Comparison of ENCODE assay signal across 13 mouse cellular contexts in genomic region chr11:104609033-104609684, GRCm38 (mm10). TPM values are rescaled to one million over a fixed set of nuclear protein-coding genes. Genes with fewer than 3 reads are reported as not detected.
A peak's percentile ranks its signal among the peaks of the same experiment; 100 is the strongest.
DNase-seq lines count a peak whose midpoint lies in the region; ATAC-seq and TF ChIP-seq lines count a peak whose summit lies in the region.
"Had no signal": no experiment of that assay in that cellular context is flagged by ENCODE, and none has a peak within 500 bp of the region (broad histone marks: within the 10 kb centered on the region; RNA-seq: fewer than 3 reads in every experiment).

No protein-coding gene starts in this region.

- H3K36me3 ChIP-seq in hindbrain, embryonic 15.5 days: no peaks in the 10 kb centered on the region
- no peaks in the 10 kb centered on the region for H3K36me3 ChIP-seq in hindbrain, embryonic 12.5 days
- H3K36me3 ChIP-seq in MEL (ENCODE audit: control insufficient read depth in 1 of 2, insufficient read depth in 2 of 2, low read length in 2 of 2): peaks cover 0 to 40% of the 10 kb centered on the region in 2 experiments; a peak in 2 of 4 replicates
- H3K36me3 ChIP-seq in intestine, postnatal 0 days (ENCODE audit: control insufficient read depth, insufficient read depth): no peaks in the 10 kb centered on the region
- H3K36me3 ChIP-seq in neural tube, embryonic 15.5 days: no peaks in the 10 kb centered on the region
- H3K36me3 ChIP-seq: midbrain, embryonic 12.5 days had no signal

- no peak overlapping the region for H3K9ac ChIP-seq in hindbrain, embryonic 15.5 days
- no peak overlapping the region for H3K9ac ChIP-seq in hindbrain, embryonic 12.5 days
- no peak overlapping the region; the same call in 1 of the 2 replicates for H3K9ac ChIP-seq in MEL (ENCODE audit: control insufficient read depth, low read depth, low read length, poor library complexity, severe bottlenecking)
- no peak overlapping the region for H3K9ac ChIP-seq in intestine, postnatal 0 days (ENCODE audit: low read depth, low read length)
- no peak overlapping the region for H3K9ac ChIP-seq in neural tube, embryonic 15.5 days (replicated peaks)

- TF ChIP-seq POLR2A in MEL (IDR thresholded peaks at IDR 0.05; ENCODE audit: control insufficient read depth in 1 of 2, insufficient read depth in 1 of 2, low read depth in 1 of 2, low read length in 2 of 2, poor library complexity in 1 of 2): no peak

- ATAC-seq in hindbrain, embryonic 15.5 days (ENCODE audit: low FRiP score, low read depth): no peak
- no peak for ATAC-seq in hindbrain, embryonic 12.5 days (ENCODE audit: low FRiP score)
- ATAC-seq in intestine, postnatal 0 days: no peak
- ATAC-seq in neural tube, embryonic 15.5 days (ENCODE audit: low FRiP score): no peak
- ATAC-seq in erythroblast, adult 5-6 weeks (replicated peaks; ENCODE audit: low FRiP score, poor library complexity, severe bottlenecking): no peak

- peak; percentile 91 to 93 for TF ChIP-seq EP300 in MEL (IDR thresholded peaks at IDR 0.05; ENCODE audit: low read depth in 1 of 2, low read length in 2 of 2)

- TF ChIP-seq CTCF in MEL (IDR thresholded peaks at IDR 0.05 in 2 of 3, conservative IDR thresholded peaks at IDR 0.05 in 1 of 3; ENCODE audit: control insufficient read depth in 1 of 3, insufficient read depth in 1 of 3, low read depth in 2 of 3, low read length in 3 of 3, poor library complexity in 1 of 3, severe bottlenecking in 1 of 3): no peak
- no peak for TF ChIP-seq CTCF in intestine, postnatal 0 days (IDR thresholded peaks at IDR 0.05; ENCODE audit: low read depth)

- H3K4me1 ChIP-seq in hindbrain, embryonic 15.5 days (replicated peaks): peaks cover 12% of the 10 kb centered on the region; the same call in 1 of the 2 replicates
- peaks cover 4% of the 10 kb centered on the region; the same call in 1 of the 2 replicates for H3K4me1 ChIP-seq in hindbrain, embryonic 12.5 days
- peaks cover 18 to 45% of the 10 kb centered on the region in 2 experiments for H3K4me1 ChIP-seq in MEL (ENCODE audit: control insufficient read depth in 1 of 2, insufficient read depth in 2 of 2, low read length in 2 of 2)
- 0 out of 2 replicates have a peak, but pooled peaks cover 3% of the 10 kb centered on the region for H3K4me1 ChIP-seq in intestine, postnatal 0 days (replicated peaks; ENCODE audit: control insufficient read depth, insufficient read depth, low read length)
- H3K4me1 ChIP-seq in neural tube, embryonic 15.5 days: peaks cover 13% of the 10 kb centered on the region

- peak overlapping the region; percentile 91; the same call in 1 of the 2 replicates for H3K4me2 ChIP-seq in hindbrain, embryonic 15.5 days
- H3K4me2 ChIP-seq in hindbrain, embryonic 12.5 days (replicated peaks): no peak overlapping the region
- peak overlapping the region; percentile 90 for H3K4me2 ChIP-seq in intestine, postnatal 0 days (replicated peaks; ENCODE audit: low read depth)
- peak overlapping the region; percentile 70 for H3K4me2 ChIP-seq in neural tube, embryonic 15.5 days

- no peaks in the 10 kb centered on the region for H3K9me3 ChIP-seq in hindbrain, embryonic 15.5 days
- no peaks in the 10 kb centered on the region for H3K9me3 ChIP-seq in hindbrain, embryonic 12.5 days (replicated peaks)
- H3K9me3 ChIP-seq in MEL (replicated peaks; ENCODE audit: insufficient read depth, low read length): no peaks in the 10 kb centered on the region
- no peaks in the 10 kb centered on the region for H3K9me3 ChIP-seq in intestine, postnatal 0 days (ENCODE audit: control insufficient read depth)
- no peaks in the 10 kb centered on the region for H3K9me3 ChIP-seq in neural tube, embryonic 15.5 days (replicated peaks)
- H3K9me3 ChIP-seq: midbrain, embryonic 12.5 days had no signal

- no peaks in the 10 kb centered on the region for H3K79me2 ChIP-seq in MEL (ENCODE audit: control insufficient read depth, insufficient read depth, low read length, poor library complexity)

- no peak overlapping the region for H3K27ac ChIP-seq in hindbrain, embryonic 15.5 days (replicated peaks)
- H3K27ac ChIP-seq in hindbrain, embryonic 12.5 days: no peak overlapping the region
- peak overlapping the region; percentile 57 for H3K27ac ChIP-seq in MEL (ENCODE audit: control insufficient read depth, low read depth, low read length)
- no peak overlapping the region for H3K27ac ChIP-seq in intestine, postnatal 0 days (ENCODE audit: low read depth, low read length)
- H3K27ac ChIP-seq in neural tube, embryonic 15.5 days (replicated peaks): no peak overlapping the region
- H3K27ac ChIP-seq: midbrain, embryonic 12.5 days had no signal

- 78% methylated on average over 6 of the region's 6 CpGs for WGBS in hindbrain, embryonic 15.5 days
- WGBS in hindbrain, embryonic 12.5 days: 70% methylated on average over 6 of the region's 6 CpGs
- WGBS in intestine, postnatal 0 days: 69% methylated on average over 6 of the region's 6 CpGs
- 73% methylated on average over 6 of the region's 6 CpGs for WGBS in neural tube, embryonic 15.5 days

- peak; percentile 80 for DNase-seq in MEL (ENCODE audit: low read depth, low spot score)
- DNase-seq in right cerebral cortex, postnatal 10 days (ENCODE audit: low spot score in 2 of 2): no peak
- DNase-seq in gastrocnemius, postnatal 4 days (ENCODE audit: low spot score in 2 of 2): no peak
- DNase-seq: adrenal gland, postnatal 36 days; cerebellum, adult 8-10 months; gastrocnemius, postnatal 10 days; thymus, postnatal 25 days had no signal

- H3K27me3 ChIP-seq in hindbrain, embryonic 15.5 days: peaks cover 23% of the 10 kb centered on the region; the same call in 1 of the 2 replicates
- peaks cover 55% of the 10 kb centered on the region for H3K27me3 ChIP-seq in hindbrain, embryonic 12.5 days
- H3K27me3 ChIP-seq in MEL (ENCODE audit: control insufficient read depth in 1 of 2, insufficient read depth in 2 of 2, low read length in 2 of 2): no peaks in the 10 kb centered on the region
- peaks cover 11% of the 10 kb centered on the region for H3K27me3 ChIP-seq in intestine, postnatal 0 days (replicated peaks; ENCODE audit: control insufficient read depth, insufficient read depth, low read length)
- peaks cover 28% of the 10 kb centered on the region for H3K27me3 ChIP-seq in neural tube, embryonic 15.5 days (replicated peaks)

- TF ChIP-seq RAD21 in MEL (IDR thresholded peaks at IDR 0.05; ENCODE audit: low read depth, low read length): no peak

- no peak overlapping the region for H3K4me3 ChIP-seq in hindbrain, embryonic 15.5 days
- no peak overlapping the region for H3K4me3 ChIP-seq in hindbrain, embryonic 12.5 days
- H3K4me3 ChIP-seq in MEL (ENCODE audit: control insufficient read depth in 1 of 2, insufficient read depth in 1 of 2, low read depth in 2 of 2, low read length in 2 of 2): no peak overlapping the region
- peak overlapping the region; percentile 47; the same call in 1 of the 2 replicates for H3K4me3 ChIP-seq in intestine, postnatal 0 days (ENCODE audit: low read depth, low read length)
- no peak overlapping the region for H3K4me3 ChIP-seq in neural tube, embryonic 15.5 days (replicated peaks)

TF ChIP-seq in MEL, 35 proteins besides CTCF, POLR2A, EP300 and RAD21 (continues in another document):
- TF ChIP-seq E2F4 (IDR thresholded peaks at IDR 0.05; ENCODE audit: borderline replicate concordance, low read depth, low read length) (no peak), GABPA (IDR thresholded peaks at IDR 0.05; ENCODE audit: low read depth, low read length) (no peak), UBTF (IDR thresholded peaks at IDR 0.05; ENCODE audit: borderline replicate concordance, insufficient read depth, low read depth, low read length) (no peak), ETS1 (IDR thresholded peaks at IDR 0.05; ENCODE audit: low read depth, low read length) (peak; percentile 88)

RNA-seq across cellular contexts. Expression of gene Itgb3, which starts 1.4 kb away (rescaled TPM):
- polyA plus RNA-seq in hindbrain, embryonic 15.5 days (2015; fragmentation: Nextera tagmentation; extraction: Ambion mirVana): 1.5 and 1.7 TPM in 2 replicates
- 2.9 and 3.4 TPM in 2 replicates for polyA plus RNA-seq in hindbrain, embryonic 12.5 days (2016; fragmentation: Nextera tagmentation; extraction: Ambion mirVana)
- total RNA-seq in MEL (2012; rRNA removed): 0.08 and 0.13 TPM in 2 replicates
- under 1 TPM in 1 of 2 experiments, not detected in 1; 0.32 TPM for polyA plus RNA-seq in MEL (2012; ENCODE audit: insufficient read depth in 1 of 2, insufficient read length in 2 of 2, low read depth in 1 of 2, low replicate concordance in 2 of 2, missing spikeins in 1 of 2)
- polyA plus RNA-seq in intestine, postnatal 0 days (2015; fragmentation: Nextera tagmentation; extraction: Ambion mirVana): 5.3 and 6.1 TPM in 2 replicates
- polyA plus RNA-seq in neural tube, embryonic 15.5 days (2015; fragmentation: Nextera tagmentation; extraction: Ambion mirVana): 1.9 and 2.4 TPM in 2 replicates
- 10 to 100 TPM; 16.0 to 16.2 TPM for total RNA-seq in gastrocnemius, postnatal 4 days (2021)
- 0.84 and 4.2 TPM in 2 replicates for total RNA-seq in erythroblast, adult 5-6 weeks (2015; ENCODE audit: low replicate concordance)
- 3.0 and 3.1 TPM in 2 replicates for total RNA-seq in erythroblast, adult 5-6 weeks (2017; ENCODE audit: low replicate concordance)

RNA-seq across cellular contexts. Expression of gene Myl4, which starts 58.7 kb away (rescaled TPM):
- polyA plus RNA-seq in hindbrain, embryonic 15.5 days (2015; fragmentation: Nextera tagmentation; extraction: Ambion mirVana): 2.8 and 5.1 TPM in 2 replicates
- 6.1 and 17.5 TPM in 2 replicates for polyA plus RNA-seq in hindbrain, embryonic 12.5 days (2016; fragmentation: Nextera tagmentation; extraction: Ambion mirVana)
- 0.85 and 1.3 TPM in 2 replicates for total RNA-seq in MEL (2012; rRNA removed)
- under 1 TPM in 1 of 2 experiments, not detected in 1; 0.29 TPM for polyA plus RNA-seq in MEL (2012; ENCODE audit: insufficient read depth in 1 of 2, insufficient read length in 2 of 2, low read depth in 1 of 2, low replicate concordance in 2 of 2, missing spikeins in 1 of 2)
- 2.7 and 7.1 TPM in 2 replicates for polyA plus RNA-seq in intestine, postnatal 0 days (2015; fragmentation: Nextera tagmentation; extraction: Ambion mirVana)
- 16.2 and 19.5 TPM in 2 replicates for polyA plus RNA-seq in neural tube, embryonic 15.5 days (2015; fragmentation: Nextera tagmentation; extraction: Ambion mirVana)
- total RNA-seq in gastrocnemius, postnatal 4 days (2021): 100 to 1,000 TPM; 339 to 515 TPM
- not detected in 2 replicates for total RNA-seq in erythroblast, adult 5-6 weeks (2015; ENCODE audit: low replicate concordance)
- total RNA-seq in erythroblast, adult 5-6 weeks (2017; ENCODE audit: low replicate concordance): not detected in 2 replicates

RNA-seq across cellular contexts. Expression of gene Cdc27, which starts 58.7 kb away (rescaled TPM):
- polyA plus RNA-seq in hindbrain, embryonic 15.5 days (2015; fragmentation: Nextera tagmentation; extraction: Ambion mirVana): 34.2 and 39.9 TPM in 2 replicates
- polyA plus RNA-seq in hindbrain, embryonic 12.5 days (2016; fragmentation: Nextera tagmentation; extraction: Ambion mirVana): 47.6 and 50.4 TPM in 2 replicates
- total RNA-seq in MEL (2012; rRNA removed): 24.4 and 32.6 TPM in 2 replicates
- 100 to 1,000 TPM in 1 of 2 experiments, 10 to 100 TPM in 1; 30.4 to 180 TPM for polyA plus RNA-seq in MEL (2012; ENCODE audit: insufficient read depth in 1 of 2, insufficient read length in 2 of 2, low read depth in 1 of 2, low replicate concordance in 2 of 2, missing spikeins in 1 of 2)
- 11.0 and 14.0 TPM in 2 replicates for polyA plus RNA-seq in intestine, postnatal 0 days (2015; fragmentation: Nextera tagmentation; extraction: Ambion mirVana)
- polyA plus RNA-seq in neural tube, embryonic 15.5 days (2015; fragmentation: Nextera tagmentation; extraction: Ambion mirVana): 34.8 and 39.1 TPM in 2 replicates
- 10 to 100 TPM; 49.1 to 51.1 TPM for total RNA-seq in gastrocnemius, postnatal 4 days (2021)
- 32.6 and 41.5 TPM in 2 replicates for total RNA-seq in erythroblast, adult 5-6 weeks (2015; ENCODE audit: low replicate concordance)
- total RNA-seq in erythroblast, adult 5-6 weeks (2017; ENCODE audit: low replicate concordance): 23.7 and 28.3 TPM in 2 replicates
